In the genomic region with DNA sequence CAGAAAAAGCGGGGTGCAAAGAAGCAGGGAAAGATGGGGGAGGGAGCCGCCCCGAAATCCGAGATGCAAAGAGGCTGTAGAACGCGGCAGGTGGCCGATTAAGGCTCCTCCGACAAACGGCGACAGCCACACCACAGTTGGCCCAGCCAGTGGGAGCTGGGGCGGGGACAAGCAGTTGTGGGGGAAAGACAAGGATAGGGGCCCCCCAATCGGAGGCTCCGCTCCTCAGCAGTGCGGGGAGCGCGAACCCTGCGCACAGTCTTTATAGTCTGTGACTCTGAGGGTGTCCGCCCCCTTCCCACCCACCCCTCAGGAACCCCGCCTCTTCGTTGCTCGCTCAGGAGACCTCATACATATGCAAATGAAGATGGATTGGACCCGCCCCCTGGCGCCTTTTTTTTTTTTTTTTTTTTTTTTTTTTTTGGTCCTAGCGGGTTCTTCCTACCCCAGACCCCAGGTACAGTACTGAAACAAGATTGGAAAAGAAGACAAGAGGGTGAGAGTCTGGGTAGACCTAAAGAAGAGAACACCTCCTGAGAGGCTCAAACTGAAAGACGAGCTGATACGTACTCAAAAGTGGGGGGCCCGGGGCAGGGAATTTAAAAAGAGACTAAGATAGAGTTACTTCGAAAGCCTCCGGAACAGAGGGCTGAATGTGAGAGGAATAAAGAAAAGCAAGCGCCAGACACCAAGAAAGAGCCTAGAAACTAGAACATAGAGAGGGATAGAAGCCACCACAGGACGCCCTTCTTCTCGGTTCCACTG, we compare ENCODE assay signal across 9 mouse cellular contexts. TPM values are rescaled to one million over a fixed set of nuclear protein-coding genes. Genes with fewer than 3 reads are reported as not detected.
DNase-seq lines count a peak whose midpoint lies in the region; ATAC-seq and TF ChIP-seq lines count a peak whose summit lies in the region.
"Had no signal": no experiment of that assay in that cellular context is flagged by ENCODE, and none has a peak within 500 bp of the region (broad histone marks: within the 10 kb centered on the region; RNA-seq: fewer than 3 reads in every experiment).

Atp1b2 (minus strand) TSS at position 217 of the 765 bp plus-strand sequence.

- H3K27me3 ChIP-seq in embryonic facial prominence, embryonic 14.5 days (replicated peaks; ENCODE audit: control insufficient read depth, insufficient read depth, low read length), result peaks cover 5% of the 10 kb centered on the region; the same call in 1 of the 2 replicates
- H3K27me3 ChIP-seq in liver, embryonic 11.5 days (replicated peaks; ENCODE audit: control insufficient read depth, insufficient read depth, low read length), result no peaks in the 10 kb centered on the region; the same call in 1 of the 2 replicates
- no peaks in the 10 kb centered on the region for H3K27me3 ChIP-seq in stomach, embryonic 14.5 days (ENCODE audit: control insufficient read depth, insufficient read depth, low read length)

- ATAC-seq in embryonic facial prominence, embryonic 14.5 days (ENCODE audit: low read depth), result peak; percentile 95
- ATAC-seq in liver, embryonic 11.5 days (replicated peaks; ENCODE audit: low FRiP score), result peak; percentile 92
- peak; percentile 86 for ATAC-seq in stomach, embryonic 14.5 days (ENCODE audit: insufficient number of reproducible peaks, insufficient read depth, low FRiP score, low read depth)
- ATAC-seq: Patski had no signal

- no peaks in the 10 kb centered on the region for H3K9me3 ChIP-seq in embryonic facial prominence, embryonic 14.5 days (ENCODE audit: control insufficient read depth, low read length)
- no peaks in the 10 kb centered on the region for H3K9me3 ChIP-seq in liver, embryonic 11.5 days (ENCODE audit: control insufficient read depth, low read length)
- H3K9me3 ChIP-seq in stomach, embryonic 14.5 days (ENCODE audit: control insufficient read depth, low read depth, low read length), result no peaks in the 10 kb centered on the region

- H3K4me1 ChIP-seq in bone marrow, adult 2 months (ENCODE audit: control insufficient read depth, insufficient read depth, low read length), result no peaks in the 10 kb centered on the region; the same call in 1 of the 2 replicates
- H3K4me1 ChIP-seq in embryonic facial prominence, embryonic 14.5 days (ENCODE audit: control insufficient read depth, insufficient read depth, low read length), result peaks cover 11% of the 10 kb centered on the region
- H3K4me1 ChIP-seq in liver, embryonic 11.5 days (replicated peaks; ENCODE audit: control insufficient read depth, insufficient read depth, low read length), result peaks cover 64% of the 10 kb centered on the region
- H3K4me1 ChIP-seq in stomach, embryonic 14.5 days (ENCODE audit: control insufficient read depth, insufficient read depth, low read length), result peaks cover 13% of the 10 kb centered on the region; the same call in 1 of the 2 replicates

- 2% methylated on average over 32 of the region's 32 CpGs for WGBS in bone marrow, adult 2 months
- 2% methylated on average over 32 of the region's 32 CpGs for WGBS in embryonic facial prominence, embryonic 14.5 days
- WGBS in liver, embryonic 11.5 days, result 2% methylated on average over 32 of the region's 32 CpGs
- WGBS in stomach, embryonic 14.5 days, result 3% methylated on average over 32 of the region's 32 CpGs

- TF ChIP-seq CTCF in bone marrow, adult 2 months (IDR thresholded peaks at IDR 0.05; ENCODE audit: control insufficient read depth, insufficient read depth, low read length), result no peak

- TF ChIP-seq POLR2A in bone marrow, adult 2 months (IDR thresholded peaks at IDR 0.05; ENCODE audit: borderline replicate concordance, control insufficient read depth, low read depth, low read length), result peak; percentile 90; the same call in 1 of the 2 replicates

- peak within 1 kb of the TSS; percentile 67 for H3K4me3 ChIP-seq in bone marrow, adult 2 months (replicated peaks; ENCODE audit: control insufficient read depth, low read depth, low read length)
- peak within 1 kb of the TSS; percentile 60 for H3K4me3 ChIP-seq in embryonic facial prominence, embryonic 14.5 days (ENCODE audit: low read depth, low read length)
- peak within 1 kb of the TSS; percentile 82 for H3K4me3 ChIP-seq in liver, embryonic 11.5 days (ENCODE audit: low read depth, low read length)
- peak within 1 kb of the TSS; percentile 62 for H3K4me3 ChIP-seq in stomach, embryonic 14.5 days (ENCODE audit: low read depth, low read length)

- peak within 1 kb of the TSS; percentile 98 for H3K4me2 ChIP-seq in embryonic facial prominence, embryonic 14.5 days (ENCODE audit: low read depth, low read length)
- H3K4me2 ChIP-seq in liver, embryonic 11.5 days, result peak within 1 kb of the TSS; percentile 99
- H3K4me2 ChIP-seq in stomach, embryonic 14.5 days (replicated peaks; ENCODE audit: low read depth, low read length), result peak within 1 kb of the TSS; percentile 100

- peak; percentile 80 for DNase-seq in A20 (ENCODE audit: low read depth, low spot score)
- peak; percentile 95 for DNase-seq in embryonic facial prominence, embryonic 14.5 days (ENCODE audit: low spot score)
- DNase-seq in heart, adult 8-10 months (ENCODE audit: low spot score), result peak; percentile 59
- DNase-seq in kidney, adult 9 months, result peak; percentile 52
- DNase-seq in liver, embryonic 11.5 days (ENCODE audit: low spot score), result peak; percentile 84
- peak; percentile 78 for DNase-seq in naive thymus-derived CD4-positive, alpha-beta T cell, adult 2 months (ENCODE audit: low read depth)

- peak within 1 kb of the TSS; percentile 68 for H3K9ac ChIP-seq in embryonic facial prominence, embryonic 14.5 days (ENCODE audit: low read depth, low read length)
- H3K9ac ChIP-seq in liver, embryonic 11.5 days (ENCODE audit: low read depth, low read length), result peak within 1 kb of the TSS; percentile 74
- H3K9ac ChIP-seq in stomach, embryonic 14.5 days (replicated peaks; ENCODE audit: low read depth, low read length), result peak within 1 kb of the TSS; percentile 48

- H3K36me3 ChIP-seq in embryonic facial prominence, embryonic 14.5 days (ENCODE audit: control insufficient read depth, insufficient read depth, low read length), result no peaks in the 10 kb centered on the region
- H3K36me3 ChIP-seq in liver, embryonic 11.5 days (ENCODE audit: control insufficient read depth, insufficient read depth, low read length), result peaks cover 3% of the 10 kb centered on the region; the same call in 1 of the 2 replicates
- no peaks in the 10 kb centered on the region for H3K36me3 ChIP-seq in stomach, embryonic 14.5 days (ENCODE audit: control insufficient read depth, insufficient read depth, low read length)

- H3K27ac ChIP-seq in bone marrow, adult 2 months (ENCODE audit: control insufficient read depth, insufficient read depth, low read depth, low read length, poor library complexity), result peak within 1 kb of the TSS; percentile 51
- peak within 1 kb of the TSS; percentile 10; the same call in 1 of the 2 replicates for H3K27ac ChIP-seq in embryonic facial prominence, embryonic 14.5 days (replicated peaks; ENCODE audit: low read depth, low read length)
- peak within 1 kb of the TSS; percentile 85 for H3K27ac ChIP-seq in liver, embryonic 11.5 days (ENCODE audit: low read depth, low read length)
- H3K27ac ChIP-seq in stomach, embryonic 14.5 days (ENCODE audit: low read length), result peak within 1 kb of the TSS; percentile 27; the same call in 1 of the 2 replicates

RNA-seq across cellular contexts. Expression of gene Atp1b2, which starts in this region (rescaled TPM):
- polyA plus RNA-seq in bone marrow, adult 2 months (2011; ENCODE audit: insufficient read depth, insufficient read length, low replicate concordance, missing spikeins), result 12.1 and 16.9 TPM in 2 replicates
- polyA plus RNA-seq in embryonic facial prominence, embryonic 14.5 days (2014; fragmentation: Nextera tagmentation; extraction: Ambion mirVana), result 15.6 and 17.7 TPM in 2 replicates
- total RNA-seq in heart, adult 8-10 months (2022), result 10 to 100 TPM; 12.4 to 16.3 (median 13.1) TPM
- 76.2 and 79.5 TPM in 2 replicates for polyA plus RNA-seq in liver, embryonic 11.5 days (2014; fragmentation: Nextera tagmentation; extraction: Ambion mirVana)
- 8.8 and 10.0 TPM in 2 replicates for polyA plus RNA-seq in stomach, embryonic 14.5 days (2014; fragmentation: Nextera tagmentation; extraction: Ambion mirVana)

Comparison
In these comparisons a context has a peak if more than half of its experiments do, and no peak if none do; other contexts are left out.
1. Peak in every context shown above with its lines: DNase-seq, ATAC-seq, H3K4me3 ChIP-seq and H3K27ac ChIP-seq.
2. H3K27ac ChIP-seq: peak in every context shown above with its lines; median percentile 85 in liver, embryonic 11.5 days; 51 in bone marrow, adult 2 months; 27 in stomach, embryonic 14.5 days; 10 in embryonic facial prominence, embryonic 14.5 days.